Mouse (Mus musculus): ENCODE results near the gene Sigmar1. TPM values are rescaled to one million over a fixed set of nuclear protein-coding genes. Genes with fewer than 3 reads are reported as not detected.

The Sigmar1 gene
- total and polyA plus RNA-seq, 2 experiments from 2014 or later: 61.3 to 95.9 TPM

GRCm38 (mm10) chr4:41754797-41755337 lies 1.1 kb downstream of the Sigmar1 start, which contains the start of gene Galt:
Galt (plus strand) TSS chr4:41755228.
- no peaks in the 10 kb centered on the region for H3K9me3 ChIP-seq (ENCODE audit: low read length)
- H3K4me2 ChIP-seq (ENCODE audit: low read depth, low read length): peak within 1 kb of the TSS; percentile 95
- WGBS: 14% methylated on average over 14 of the region's 14 CpGs
- TF ChIP-seq CTCF (IDR thresholded peaks at IDR 0.05; ENCODE audit: low read depth): no peak
- no peaks in the 10 kb centered on the region for H3K36me3 ChIP-seq (ENCODE audit: insufficient read depth, low read length)
- DNase-seq (ENCODE audit: low spot score) (peak; percentile 73), ATAC-seq (peak; percentile 73)
- H3K4me1 ChIP-seq (ENCODE audit: insufficient read depth, low read length): peaks cover 6% of the 10 kb centered on the region; the same call in 1 of the 2 replicates
- peak within 1 kb of the TSS; percentile 72 for H3K9ac ChIP-seq (replicated peaks; ENCODE audit: low read length)
- H3K4me3 ChIP-seq (ENCODE audit: low read length): peak within 1 kb of the TSS; percentile 76
- H3K27me3 ChIP-seq (ENCODE audit: insufficient read depth, low read length): no peaks in the 10 kb centered on the region
- peak within 1 kb of the TSS; percentile 90 for H3K27ac ChIP-seq

- no peak overlapping the region for H3K4me3 ChIP-seq (ENCODE audit: low read length)
- H3K9ac ChIP-seq (replicated peaks; ENCODE audit: low read length): no peak overlapping the region
- TF ChIP-seq CTCF (IDR thresholded peaks at IDR 0.05; ENCODE audit: low read depth): no peak
- no peaks in the 10 kb centered on the region for H3K27me3 ChIP-seq (ENCODE audit: insufficient read depth, low read length)
- H3K4me1 ChIP-seq (ENCODE audit: insufficient read depth, low read length): no peaks in the 10 kb centered on the region
- ATAC-seq (no peak), DNase-seq (ENCODE audit: low spot score) (no peak)
- H3K9me3 ChIP-seq (ENCODE audit: low read length): 0 out of 2 replicates have a peak, but pooled peaks cover 4% of the 10 kb centered on the region
- H3K4me2 ChIP-seq (ENCODE audit: low read depth, low read length): no peak overlapping the region
- 77% methylated on average over 1 of the region's 1 CpGs for WGBS
- H3K36me3 ChIP-seq (ENCODE audit: insufficient read depth, low read length): no peaks in the 10 kb centered on the region
- H3K27ac ChIP-seq: no peak overlapping the region
Observed at GRCm38 (mm10) chr4:41745021-41745420, 10.9 kb downstream of the Sigmar1 start.

GRCm38 (mm10) chr4:41744131-41744530 lies 11.8 kb downstream of the Sigmar1 start:
- TF ChIP-seq CTCF (IDR thresholded peaks at IDR 0.05; ENCODE audit: low read depth): no peak
- H3K27me3 ChIP-seq (ENCODE audit: insufficient read depth, low read length): no peaks in the 10 kb centered on the region
- no peak overlapping the region for H3K4me2 ChIP-seq (ENCODE audit: low read depth, low read length)
- ATAC-seq: no peak
- WGBS: 75% methylated on average over 2 of the region's 2 CpGs
- 0 out of 2 replicates have a peak, but pooled peaks cover 1% of the 10 kb centered on the region for H3K36me3 ChIP-seq (ENCODE audit: insufficient read depth, low read length)
- H3K27ac ChIP-seq: no peak overlapping the region
- no peak for DNase-seq (ENCODE audit: low spot score)
- H3K9me3 ChIP-seq (ENCODE audit: low read length): 0 out of 2 replicates have a peak, but pooled peaks cover 4% of the 10 kb centered on the region
- no peaks in the 10 kb centered on the region for H3K4me1 ChIP-seq (ENCODE audit: insufficient read depth, low read length)
- H3K9ac ChIP-seq (replicated peaks; ENCODE audit: low read length): no peak overlapping the region
- H3K4me3 ChIP-seq (ENCODE audit: low read length): no peak overlapping the region

DNA sequence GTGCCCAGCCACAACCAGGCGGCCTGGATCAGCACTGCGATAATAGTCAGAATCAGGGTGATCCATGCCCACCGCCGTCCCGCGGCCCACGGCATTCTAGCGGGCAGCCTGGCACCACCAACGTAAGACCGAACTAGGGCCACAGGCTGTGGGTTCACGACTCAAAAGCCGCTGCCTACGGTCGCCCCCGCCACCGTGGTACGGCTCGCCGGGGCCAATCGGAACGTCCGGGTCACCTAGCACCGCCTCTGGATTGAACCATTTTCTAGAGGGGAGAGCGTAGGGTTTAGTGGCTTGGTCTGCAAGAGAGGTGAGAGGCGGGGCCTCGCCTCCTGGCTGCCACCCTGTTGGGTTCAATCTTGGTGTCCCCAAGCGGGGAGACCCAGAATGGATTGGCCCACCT lies 14.8 kb downstream of the Sigmar1 start:
- H3K9me3 ChIP-seq (ENCODE audit: low read length): no peaks in the 10 kb centered on the region
- H3K4me2 ChIP-seq (ENCODE audit: low read depth, low read length): peak overlapping the region; percentile 76
- peak; percentile 97 for DNase-seq (ENCODE audit: low spot score)
- under 1% methylated on average over 27 of the region's 27 CpGs for WGBS
- peak overlapping the region; percentile 88 for H3K27ac ChIP-seq
- peak overlapping the region; percentile 57 for H3K4me3 ChIP-seq (ENCODE audit: low read length)
- ATAC-seq: peak; percentile 96
- TF ChIP-seq CTCF (IDR thresholded peaks at IDR 0.05; ENCODE audit: low read depth): no peak; the same call in 1 of the 2 replicates
- H3K9ac ChIP-seq (replicated peaks; ENCODE audit: low read length): peak overlapping the region; percentile 69
- 0 out of 2 replicates have a peak, but pooled peaks cover 10% of the 10 kb centered on the region for H3K36me3 ChIP-seq (ENCODE audit: insufficient read depth, low read length)
- H3K27me3 ChIP-seq (ENCODE audit: insufficient read depth, low read length): no peaks in the 10 kb centered on the region
- no peaks in the 10 kb centered on the region for H3K4me1 ChIP-seq (ENCODE audit: insufficient read depth, low read length)

GRCm38 (mm10) chr4:41740380-41741157 lies 15.4 kb downstream of the Sigmar1 start:
- under 1% methylated on average over 48 of the region's 48 CpGs for WGBS
- Histone ChIP-seq H3K4me2 (ENCODE audit: low read depth, low read length) (peak overlapping the region; percentile 76), H3K4me3 (ENCODE audit: low read length) (peak overlapping the region; percentile 57), H3K27me3 (ENCODE audit: insufficient read depth, low read length) (no peaks in the 10 kb centered on the region), H3K36me3 (ENCODE audit: insufficient read depth, low read length) (0 out of 2 replicates have a peak, but pooled peaks cover 10% of the 10 kb centered on the region), H3K4me1 (ENCODE audit: insufficient read depth, low read length) (no peaks in the 10 kb centered on the region), H3K27ac (peak overlapping the region; percentile 88), H3K9ac (replicated peaks; ENCODE audit: low read length) (peak overlapping the region; percentile 69), H3K9me3 (ENCODE audit: low read length) (no peaks in the 10 kb centered on the region)
- ATAC-seq (peak; percentile 79), DNase-seq (ENCODE audit: low spot score) (peak; percentile 69)
- TF ChIP-seq CTCF (IDR thresholded peaks at IDR 0.05; ENCODE audit: low read depth): peak; percentile 35; the same call in 1 of the 2 replicates

DNA sequence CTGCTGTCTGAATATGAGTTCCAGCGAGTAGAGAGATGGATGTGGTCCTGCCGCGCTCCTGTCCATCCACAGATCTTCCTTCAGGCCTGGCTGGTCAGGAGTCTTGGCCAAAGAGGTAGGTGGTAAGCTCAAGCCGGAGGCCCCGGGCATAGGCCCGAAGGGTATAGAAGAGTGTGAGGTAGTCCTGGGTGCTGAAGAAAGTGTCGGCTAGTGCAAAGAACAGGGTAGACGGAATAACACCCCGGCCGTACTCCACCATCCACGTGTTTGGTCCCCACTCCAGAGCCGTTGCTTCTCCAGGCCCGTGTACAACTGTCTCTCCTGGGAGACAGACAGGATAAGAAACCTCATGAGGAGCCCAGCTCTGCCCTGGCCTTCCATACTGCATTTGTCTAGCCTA lies 16.7 kb downstream of the Sigmar1 start:
- 93% methylated on average over 13 of the region's 13 CpGs for WGBS
- H3K36me3 ChIP-seq (ENCODE audit: insufficient read depth, low read length): 0 out of 2 replicates have a peak, but pooled peaks cover 10% of the 10 kb centered on the region
- no peak for ATAC-seq
- no peak overlapping the region for H3K4me2 ChIP-seq (ENCODE audit: low read depth, low read length)
- DNase-seq (ENCODE audit: low spot score): no peak
- H3K9ac ChIP-seq (replicated peaks; ENCODE audit: low read length): no peak overlapping the region
- no peaks in the 10 kb centered on the region for H3K4me1 ChIP-seq (ENCODE audit: insufficient read depth, low read length)
- H3K27ac ChIP-seq: no peak overlapping the region
- H3K4me3 ChIP-seq (ENCODE audit: low read length): no peak overlapping the region
- no peaks in the 10 kb centered on the region for H3K9me3 ChIP-seq (ENCODE audit: low read length)
- no peak for TF ChIP-seq CTCF (IDR thresholded peaks at IDR 0.05; ENCODE audit: low read depth)
- no peaks in the 10 kb centered on the region for H3K27me3 ChIP-seq (ENCODE audit: insufficient read depth, low read length)
